Mouse (Mus musculus) urinary bladder, adult 2 months (tissue): ENCODE data around the gene Nmrk2. TPM values are rescaled to one million over a fixed set of nuclear protein-coding genes. Genes with fewer than 3 reads are reported as not detected.

Source experiments
- DNase-seq: peaks from one replicate; pipeline ENCODE4 v3.0.0; 2022; ENCODE audit warnings: low spot score
- polyA plus RNA-seq: library from polyadenylated mRNA; depleted of rRNA; stranded (reverse); fragments of >200 nt; gene quantifications from 2 replicates; pipeline ENCODE4 v1.2.3, GENCODE M21; 2012

Nmrk2 gene
- polyA plus RNA-seq, 1 experiment: not detected

DNA sequence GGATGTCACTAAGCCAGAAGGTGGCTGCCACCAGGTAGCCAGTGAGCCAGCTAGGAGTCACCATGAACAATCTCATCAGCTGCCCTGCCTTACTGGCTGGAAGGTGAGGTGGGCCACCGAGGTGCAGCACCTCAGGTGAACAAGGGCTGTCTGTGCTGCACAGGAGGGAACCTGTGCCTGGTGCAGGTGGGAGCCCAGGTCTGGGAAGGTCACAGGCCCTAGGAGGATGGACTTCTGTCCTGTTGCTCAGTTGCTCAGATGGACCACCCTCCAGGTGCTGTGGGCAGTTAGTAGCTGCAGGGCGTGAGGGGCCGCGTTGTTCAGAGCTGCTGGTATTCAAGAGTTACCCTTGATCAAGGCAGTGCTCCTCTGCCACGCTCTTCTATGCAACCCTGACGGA lies 15.0 kb upstream of the Nmrk2 start:
- DNase-seq: no peak

- DNase-seq: no peak
Measured at GRCm38 (mm10) chr10:81216260-81216659, 14.4 kb upstream of the Nmrk2 start.

DNA sequence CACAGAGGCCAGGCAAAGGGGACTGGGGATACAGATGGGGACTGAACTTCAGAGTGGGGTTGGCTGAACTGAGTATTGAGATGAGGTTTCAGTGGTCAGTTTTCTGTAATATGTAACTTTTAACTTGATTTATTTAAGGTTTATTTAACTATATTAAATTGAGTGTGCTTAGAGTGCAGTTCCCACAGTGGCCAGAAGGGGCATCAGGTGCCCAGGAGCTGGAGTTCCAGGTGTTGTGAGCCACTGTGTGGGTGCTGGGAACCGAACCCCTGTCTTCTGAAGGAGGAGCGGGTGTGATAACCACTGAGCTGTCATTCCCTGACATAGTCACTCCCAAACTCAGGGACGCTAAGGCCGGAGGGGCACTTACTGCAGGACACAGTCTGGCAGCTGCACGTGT lies 8.3 kb upstream of the Nmrk2 start:
- no peak for DNase-seq

GRCm38 (mm10) chr10:81204137-81204536 lies 2.3 kb upstream of the Nmrk2 start:
- DNase-seq: no peak

DNA sequence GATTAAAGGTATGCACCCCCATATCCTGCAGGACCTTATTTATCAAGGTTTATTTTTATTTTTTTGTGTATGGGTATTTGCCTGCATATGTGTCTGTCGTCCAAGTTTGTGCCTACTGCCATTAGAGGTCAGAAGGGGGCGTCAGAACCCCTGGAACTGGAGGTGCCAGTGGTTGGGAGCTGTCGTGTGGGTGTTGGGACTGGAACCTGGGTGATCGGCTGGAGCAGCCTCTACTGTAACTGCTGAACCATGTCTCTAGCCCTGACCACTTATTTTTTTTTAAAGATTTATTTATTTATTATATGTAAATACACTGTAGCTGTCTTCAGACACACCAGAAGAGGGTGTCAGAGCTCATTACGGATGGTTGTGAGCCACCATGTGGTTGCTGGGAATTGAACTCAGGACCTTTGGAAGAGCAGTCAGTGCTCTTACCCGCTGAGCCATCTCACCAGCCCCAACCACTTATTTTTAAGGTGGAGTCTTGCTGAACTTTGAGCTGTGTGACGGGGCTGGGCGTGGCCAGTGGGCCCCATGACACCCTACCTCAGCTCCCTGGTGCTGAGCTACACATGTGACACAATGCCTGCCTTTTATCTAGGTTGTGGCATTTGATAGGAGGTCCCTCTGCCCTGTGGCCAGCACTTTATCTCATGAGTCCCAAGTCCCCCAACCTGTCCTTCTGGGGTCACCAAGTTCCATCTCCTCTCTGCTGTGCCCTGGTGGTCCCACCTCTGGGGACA lies 1.3 kb upstream of the Nmrk2 start:
- no peak for DNase-seq

GRCm38 (mm10) chr10:81200605-81201287 lies 1.1 kb downstream of the Nmrk2 start:
- no peak for DNase-seq

DNA sequence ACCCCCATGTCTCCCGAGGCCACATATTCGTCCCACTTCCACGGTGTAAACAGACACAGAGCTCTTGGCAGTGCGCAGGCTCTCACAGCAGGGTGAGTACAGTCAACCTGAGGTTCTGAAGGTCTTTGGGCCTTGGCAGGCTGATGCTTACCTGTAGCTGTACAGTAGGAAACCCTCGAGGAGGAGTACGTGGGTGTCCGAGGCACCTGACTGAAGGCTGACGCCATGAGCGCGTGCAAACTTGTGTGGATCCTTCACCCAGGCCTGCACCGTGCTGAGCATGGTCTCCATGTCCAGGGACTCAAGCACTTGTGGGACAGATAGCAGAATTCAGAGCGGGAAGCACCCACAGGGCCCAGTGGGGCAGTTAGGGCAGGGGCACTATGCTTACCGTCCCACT lies 1.7 kb downstream of the Nmrk2 start:
- no peak for DNase-seq

DNA sequence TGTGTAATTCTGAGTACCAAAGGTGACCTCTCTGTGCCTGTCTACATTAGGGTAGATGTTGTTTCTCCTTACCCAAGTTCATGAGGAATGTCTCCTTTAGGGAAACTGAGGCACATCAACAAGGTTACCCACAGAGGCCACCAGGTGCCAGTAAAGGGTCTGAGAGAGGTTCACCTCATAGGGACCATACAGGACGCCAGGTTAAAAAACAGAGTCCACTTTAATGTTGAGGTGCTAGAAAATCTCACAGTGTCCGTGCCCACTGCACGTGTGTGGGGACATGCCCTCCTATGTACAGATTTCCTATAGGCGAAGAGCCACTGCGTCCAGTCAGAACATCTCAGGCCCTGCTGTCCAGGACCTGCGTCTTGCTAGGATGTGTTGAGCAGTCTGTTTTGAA lies 2.9 kb downstream of the Nmrk2 start:
- no peak for DNase-seq

DNA sequence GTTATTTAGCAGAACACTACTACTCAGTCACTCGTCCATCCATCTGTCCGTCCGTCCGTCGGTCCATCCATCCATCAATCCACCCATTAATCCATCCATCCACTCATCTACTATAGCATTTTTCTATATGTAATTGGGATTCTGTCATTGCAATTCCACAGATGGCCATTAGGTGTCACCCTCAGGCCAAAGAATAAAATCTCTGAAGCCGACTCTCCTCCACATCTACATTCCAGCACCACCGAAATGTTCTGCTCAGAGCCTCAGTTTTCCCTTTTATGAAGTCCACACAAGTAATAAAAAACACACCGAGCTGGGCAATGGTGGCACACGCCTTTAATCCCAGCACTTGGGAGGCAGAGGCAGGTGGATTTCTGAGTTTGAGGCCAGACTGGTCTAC lies 3.6 kb downstream of the Nmrk2 start:
- DNase-seq: no peak

GRCm38 (mm10) chr10:81197305-81197704 lies 4.5 kb downstream of the Nmrk2 start:
- DNase-seq: no peak

DNA sequence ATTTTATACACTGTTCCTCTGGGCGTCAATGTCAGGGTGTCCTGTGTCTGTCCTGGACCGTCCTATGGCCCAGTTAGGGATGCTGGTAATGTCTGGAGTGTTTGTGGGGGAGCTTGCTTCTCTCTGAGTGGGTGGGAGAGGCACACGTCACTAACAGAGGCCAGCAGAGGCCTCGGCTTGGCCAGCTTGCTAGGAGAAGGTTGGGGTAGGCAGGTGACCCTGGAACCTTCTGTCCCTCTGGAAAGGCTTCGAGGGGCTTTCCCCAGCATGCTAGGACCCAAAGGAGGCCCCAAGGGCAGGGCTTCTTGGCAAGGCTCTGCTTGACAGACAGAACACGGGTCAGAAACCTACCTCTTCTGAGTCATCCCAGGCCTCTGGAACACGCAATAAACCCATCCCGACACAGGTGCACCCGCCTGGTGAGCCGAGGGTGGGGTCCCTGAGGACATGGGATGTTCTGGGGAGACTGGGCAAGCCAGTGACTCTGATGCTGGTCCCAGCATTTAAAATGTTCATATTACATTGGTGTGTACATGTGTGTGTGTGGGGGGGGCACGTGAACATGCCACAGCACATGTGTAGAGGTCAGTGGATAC lies 5.3 kb downstream of the Nmrk2 start:
- DNase-seq: no peak

- no peak for DNase-seq
Measured at GRCm38 (mm10) chr10:81195300-81195699, 6.6 kb downstream of the Nmrk2 start.

GRCm38 (mm10) chr10:81193991-81194774 lies 7.7 kb downstream of the Nmrk2 start:
- DNase-seq: no peak

DNA sequence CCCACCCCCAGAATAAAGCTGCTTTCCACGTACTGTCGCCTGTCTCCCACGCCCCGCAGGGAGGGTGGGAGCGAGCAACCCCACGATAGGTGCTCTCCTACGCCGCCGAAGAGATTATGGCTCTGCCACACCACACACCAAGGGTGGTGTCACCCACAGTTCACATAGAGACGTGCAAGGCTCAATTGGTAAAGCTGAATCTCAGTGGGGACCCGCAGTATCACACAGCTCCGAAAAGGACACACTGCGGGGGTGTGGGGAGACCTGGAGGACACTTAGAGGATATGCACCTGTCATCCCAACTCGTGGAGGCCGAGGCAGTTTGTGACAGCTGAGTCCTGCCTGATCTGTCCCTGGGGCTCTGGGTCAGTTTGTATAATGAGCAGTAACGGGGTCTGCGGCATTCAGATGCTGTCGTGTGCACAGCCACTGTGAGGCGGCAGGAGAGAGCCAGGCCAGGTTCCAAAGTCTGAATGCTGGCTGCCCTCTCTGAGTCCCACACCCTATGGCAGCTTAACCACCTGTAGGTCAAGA lies 8.8 kb downstream of the Nmrk2 start:
- DNase-seq: no peak

- peak; percentile 86 for DNase-seq
Measured at GRCm38 (mm10) chr10:81192270-81192967, 9.4 kb downstream of the Nmrk2 start.

DNA sequence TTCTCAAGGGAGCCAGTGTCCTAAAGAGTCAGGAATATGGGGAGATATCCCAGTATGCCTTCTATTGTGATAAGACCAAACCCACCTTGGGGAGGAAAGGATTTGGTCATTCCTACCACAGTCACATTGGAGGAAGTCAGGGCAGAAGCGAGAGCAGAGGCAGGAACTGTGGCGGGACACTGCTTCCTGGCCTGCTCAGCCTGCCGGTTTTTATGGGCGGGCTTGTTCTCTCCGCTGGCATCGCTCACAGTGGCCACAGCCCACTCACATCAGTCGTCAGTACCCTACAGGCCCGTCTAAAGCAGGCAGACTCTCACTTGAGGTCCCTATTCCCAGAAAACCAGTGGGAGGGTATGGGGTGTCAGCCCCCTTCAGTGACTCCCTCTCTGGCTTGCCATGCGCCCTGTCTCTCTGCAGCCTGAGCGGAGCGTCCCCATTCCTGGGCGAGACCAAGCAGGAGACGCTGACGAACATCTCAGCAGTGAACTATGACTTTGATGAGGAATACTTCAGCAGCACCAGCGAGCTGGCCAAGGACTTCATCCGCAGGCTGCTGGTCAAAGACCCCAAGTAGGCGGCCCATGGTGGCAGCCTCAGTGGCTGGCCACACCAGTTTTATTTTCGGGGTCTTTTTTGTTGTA lies 10.4 kb downstream of the Nmrk2 start:
- no peak for DNase-seq

GRCm38 (mm10) chr10:81190912-81191321 lies 10.9 kb downstream of the Nmrk2 start:
- DNase-seq: no peak

- no peak for DNase-seq
Measured at GRCm38 (mm10) chr10:81190236-81190911, 11.5 kb downstream of the Nmrk2 start.

GRCm38 (mm10) chr10:81189821-81190220 lies 12.0 kb downstream of the Nmrk2 start:
- no peak for DNase-seq

- DNase-seq: no peak
Measured at GRCm38 (mm10) chr10:81187161-81187560, 14.7 kb downstream of the Nmrk2 start.
